Mouse (Mus musculus) neutrophil, adult 83 days (primary cell): ENCODE data around the gene Pramef20. TPM values are rescaled to one million over a fixed set of nuclear protein-coding genes. Genes with fewer than 3 reads are reported as not detected.

Experiments used
- total RNA-seq, 2 experiments: library from RNA; stranded (reverse); gene quantifications; one replicate each; pipeline ENCODE4 v1.2.4; 2023

Gene Pramef20
- total RNA-seq, result not detected

GRCm38 (mm10) chr4:144377911-144378310 is at the start of gene Pramef20:
TSS of gene Pramef20 (minus strand) at chr4:144377933.

GRCm38 (mm10) chr4:144408290-144408689 is 30.6 kb upstream of the Pramef20 start, which contains the start of gene Pramef12:
TSS of gene Pramef12 (minus strand) at chr4:144408464.

GRCm38 (mm10) chr4:144357642-144358041 is 20.1 kb downstream of the Pramef20 start, which contains the start of gene Gm13119:
TSS of gene Gm13119 (plus strand) at chr4:144357942.

GRCm38 (mm10) chr4:144329949-144330348 is 47.8 kb downstream of the Pramef20 start, which contains the start of gene Gm13128:
TSS of gene Gm13128 (plus strand) at chr4:144330249.

Other genes with a start within 250 kb of the Pramef20 start
- not detected for gene Oog3, start 215.3 kb downstream of the Pramef20 start, total RNA-seq
- gene Oog2, start 187.2 kb downstream of the Pramef20 start, total RNA-seq, result not detected
- not detected for gene C87977, start 164.6 kb downstream of the Pramef20 start, total RNA-seq
- gene Pramel5, start 97.4 kb downstream of the Pramef20 start, total RNA-seq, result not detected
- gene Gm13128, start 47.7 kb downstream of the Pramef20 start, total RNA-seq, result not detected
- not detected for gene Gm13119, start 20.0 kb downstream of the Pramef20 start, total RNA-seq
- gene Pramef12, start 30.5 kb upstream of the Pramef20 start, total RNA-seq, result not detected
- gene 1700012P22Rik, start 60.8 kb upstream of the Pramef20 start, total RNA-seq, result not detected
- not detected for gene Gm9944, start 75.4 kb upstream of the Pramef20 start, total RNA-seq
- gene Aadacl3, start 85.8 kb upstream of the Pramef20 start, total RNA-seq, result not detected
- gene 9430007A20Rik, start 141.9 kb upstream of the Pramef20 start, total RNA-seq, result not detected
- gene Gm13124, start 187.2 kb upstream of the Pramef20 start, total RNA-seq, result not detected
- gene Aadacl4, start 235.8 kb upstream of the Pramef20 start, total RNA-seq, result not detected